Mouse (Mus musculus) cerebellum, postnatal 4 days (tissue): Measurements from ENCODE around the gene Taf11.

Experiments
- DNase-seq, 2 experiments: peaks; one replicate each; pipeline ENCODE4 v3.0.0; 2022; ENCODE audit warnings: low spot score in 2 of 2, mixed read lengths in 1 of 2

Gene Taf11

GRCm38 (mm10) chr17:27856265-27856797 lies 53.3 kb downstream of the Taf11 start, which contains the start of gene Uhrf1bp1:
Uhrf1bp1 (plus strand) TSS chr17:27856441.
- peak; percentile 64 to 78 for DNase-seq
